Mouse (Mus musculus) WW6 (cell line): ENCODE measurements around the gene Prss35.

Source experiments
- DNase-seq: peaks from one replicate; pipeline ENCODE4 v3.0.0-alpha.2; 2013; ENCODE audit warnings: low read depth, low spot score

The Prss35 gene

GRCm38 (mm10) chr9:86734357-86734756, 9.1 kb upstream of the Prss35 start:
- DNase-seq: no peak

GRCm38 (mm10) chr9:86734795-86735194, 8.7 kb upstream of the Prss35 start:
- DNase-seq: no peak

DNA sequence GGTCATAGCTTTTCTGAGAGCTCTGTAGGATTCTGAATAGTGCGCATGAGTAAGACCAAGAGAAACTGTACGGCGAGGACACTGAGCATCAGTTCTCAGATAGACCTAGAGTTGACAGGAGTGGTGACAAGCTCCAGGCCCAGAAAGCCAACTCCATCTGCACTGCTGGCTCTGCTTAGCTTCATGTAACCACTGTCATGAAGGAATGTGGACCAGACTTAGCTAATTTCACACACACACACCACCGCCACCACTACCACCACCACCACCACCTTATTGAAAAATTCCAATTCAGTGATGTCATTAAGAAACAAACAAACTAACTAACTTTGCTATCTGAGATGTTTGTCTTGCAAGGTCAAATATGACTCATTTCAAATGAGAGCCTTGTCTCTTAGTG, 6.5 kb upstream of the Prss35 start:
- no peak for DNase-seq

- no peak for DNase-seq
Observed at GRCm38 (mm10) chr9:86738067-86738466, 5.4 kb upstream of the Prss35 start.

DNA sequence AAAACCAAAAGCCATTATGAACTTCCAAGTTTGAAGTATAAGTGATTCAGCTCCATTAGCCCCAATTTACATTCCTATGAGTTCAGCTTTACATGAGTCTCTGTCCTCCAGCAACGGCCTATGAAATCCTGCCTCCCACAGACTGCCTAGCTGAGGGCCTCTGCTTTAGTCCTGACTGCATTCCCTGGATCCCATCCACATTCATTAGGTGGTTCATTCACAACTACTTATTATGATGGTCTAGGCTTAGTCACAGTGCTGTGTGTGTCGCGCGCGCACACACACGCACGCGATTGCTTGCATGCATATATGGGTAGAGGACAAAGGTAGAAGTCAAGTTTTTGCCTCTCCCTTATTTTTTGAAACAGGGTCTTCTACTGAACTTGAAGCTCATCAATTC, 4.6 kb upstream of the Prss35 start:
- DNase-seq: no peak

- no peak for DNase-seq
Observed at GRCm38 (mm10) chr9:86739971-86740370, 3.5 kb upstream of the Prss35 start.

DNA sequence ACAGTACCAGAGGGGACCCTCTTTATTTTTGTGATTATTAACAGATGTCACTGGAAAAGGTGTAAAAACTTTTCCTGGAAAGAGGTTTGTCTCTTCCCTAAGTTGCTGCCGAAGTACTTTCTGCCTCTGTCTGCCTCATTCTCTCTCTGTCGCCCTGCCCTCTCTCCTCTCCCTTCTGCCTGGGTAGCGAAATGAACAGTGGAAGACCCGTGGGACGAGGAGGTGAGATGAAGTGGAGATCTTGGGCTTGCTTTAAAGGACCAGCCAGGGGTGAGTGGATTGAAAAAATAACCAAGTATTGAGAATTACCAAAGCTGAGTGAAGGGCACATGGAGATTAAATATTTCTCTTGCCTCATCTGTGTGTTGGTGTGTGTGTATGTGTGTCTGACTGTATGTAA, 592 bp downstream of the Prss35 start:
- no peak for DNase-seq

DNA sequence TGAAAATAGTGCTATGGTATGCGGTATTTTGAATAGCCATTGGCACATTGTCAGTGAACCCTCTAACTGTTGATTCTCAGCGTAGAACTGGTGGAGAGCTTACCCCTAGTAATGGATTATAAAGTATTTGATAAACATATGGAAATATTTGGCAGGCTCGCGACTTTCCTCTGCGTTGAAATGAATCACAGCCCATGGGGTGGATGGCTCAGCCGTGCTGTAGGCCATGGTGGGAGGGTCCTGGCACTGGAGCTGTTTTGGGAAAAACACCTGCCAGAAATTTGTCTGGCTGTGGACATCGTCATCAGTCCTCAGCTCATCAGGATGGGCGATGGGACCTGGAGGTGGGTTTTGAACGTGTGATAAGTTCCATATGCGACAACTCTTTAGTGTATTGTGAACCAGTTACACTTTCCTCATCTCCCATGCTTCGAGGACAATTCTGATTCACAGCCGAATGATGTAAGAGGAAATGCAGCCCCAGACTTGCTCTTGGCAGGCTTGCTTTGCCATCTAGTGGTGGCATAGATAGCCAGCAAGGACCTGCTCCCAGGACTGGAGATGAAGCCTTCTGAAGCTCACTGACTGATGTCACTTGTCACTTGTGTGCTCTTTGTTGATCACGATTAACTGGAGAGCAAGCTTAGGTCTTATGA, 2.6 kb downstream of the Prss35 start:
- no peak for DNase-seq

- no peak for DNase-seq
Observed at GRCm38 (mm10) chr9:86762477-86763376, 19.3 kb downstream of the Prss35 start.

DNA sequence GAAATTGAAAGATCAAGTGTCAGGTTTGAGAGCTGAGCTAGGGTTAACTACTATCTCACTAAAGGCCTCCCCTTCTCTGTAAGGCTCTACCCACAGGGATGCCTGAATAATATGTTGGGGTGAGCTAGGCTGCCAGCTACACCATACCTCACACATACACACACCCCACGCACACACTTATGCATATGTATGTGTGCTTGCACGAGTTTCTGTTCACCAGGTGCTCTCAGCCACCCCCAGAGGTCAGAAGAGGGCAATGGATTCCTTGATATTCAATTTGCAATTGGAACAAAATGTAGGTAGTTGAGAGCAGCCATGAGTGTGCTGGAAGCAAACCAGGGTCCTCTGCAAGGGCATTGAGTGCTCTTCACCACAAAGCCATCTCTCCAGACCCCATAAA, 20.6 kb downstream of the Prss35 start:
- no peak for DNase-seq

GRCm38 (mm10) chr9:86766991-86767390, 23.5 kb downstream of the Prss35 start:
- no peak for DNase-seq

- no peak for DNase-seq
Observed at GRCm38 (mm10) chr9:86772897-86773296, 29.4 kb downstream of the Prss35 start.

GRCm38 (mm10) chr9:86773996-86774395, 30.5 kb downstream of the Prss35 start:
- no peak for DNase-seq

DNA sequence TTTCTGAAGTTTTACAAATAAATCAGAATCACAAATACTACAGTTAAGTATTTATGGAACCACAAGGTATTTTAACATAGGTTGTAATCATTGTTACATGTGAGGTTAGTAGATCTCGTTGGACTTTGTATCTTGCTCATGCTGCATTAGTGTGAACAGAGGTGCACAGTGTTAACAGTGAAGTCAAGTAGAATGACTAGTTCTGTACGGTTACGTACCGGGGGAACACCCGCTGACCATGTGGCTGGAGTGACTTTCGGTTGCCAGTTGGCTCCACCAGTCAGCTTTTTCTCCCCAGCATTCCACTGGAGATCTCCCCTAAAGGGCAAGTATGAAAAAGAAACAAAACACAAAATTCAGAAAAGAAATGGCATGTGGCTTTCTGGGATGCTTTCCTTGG, 31.9 kb downstream of the Prss35 start:
- DNase-seq: no peak

DNA sequence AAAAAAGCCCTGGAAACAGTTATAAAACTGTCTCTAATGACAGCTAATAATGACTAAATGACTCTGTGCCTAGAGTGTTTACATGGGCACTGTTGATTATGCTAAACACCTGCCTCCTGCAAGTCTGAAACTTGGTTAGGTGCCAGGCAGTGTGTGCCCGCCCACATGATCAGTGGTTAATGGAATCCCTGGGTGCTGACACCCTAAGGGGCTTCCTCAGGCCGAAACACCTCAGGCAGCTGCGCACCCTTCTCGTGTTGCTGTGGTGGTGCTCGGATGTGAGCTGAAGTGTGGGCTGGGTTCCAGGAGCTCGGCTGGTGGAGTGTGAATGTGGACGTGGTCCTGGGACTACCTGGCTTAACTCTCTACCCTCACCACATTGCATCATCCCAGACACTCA, 33.9 kb downstream of the Prss35 start:
- no peak for DNase-seq

GRCm38 (mm10) chr9:86778212-86778611, 34.8 kb downstream of the Prss35 start:
- no peak for DNase-seq

GRCm38 (mm10) chr9:86781426-86781825, 38.0 kb downstream of the Prss35 start:
- DNase-seq: no peak

- no peak for DNase-seq
Observed at GRCm38 (mm10) chr9:86782836-86783235, 39.4 kb downstream of the Prss35 start.

- no peak for DNase-seq
Observed at GRCm38 (mm10) chr9:86789186-86789585, 45.7 kb downstream of the Prss35 start.

- no peak for DNase-seq
Observed at GRCm38 (mm10) chr9:86791927-86792326, 48.5 kb downstream of the Prss35 start.

DNA sequence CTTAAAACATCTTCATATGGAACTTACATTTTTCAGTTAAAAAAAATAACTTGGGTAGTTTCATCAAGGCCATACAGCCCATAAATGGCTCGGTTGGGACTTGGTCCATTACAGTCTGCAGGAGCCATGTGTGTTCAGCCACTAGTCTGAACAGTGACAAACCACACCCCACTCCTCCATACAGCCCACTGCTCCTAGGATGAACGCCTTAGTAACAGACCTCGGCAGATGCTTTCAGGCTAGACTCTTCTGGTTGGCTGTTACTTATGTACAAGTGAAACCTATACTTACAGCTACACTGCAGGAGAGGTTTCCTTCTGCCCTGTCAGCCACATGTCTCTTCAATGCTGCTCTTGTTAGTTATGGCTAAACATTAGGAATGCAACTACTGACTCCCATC, 51.8 kb downstream of the Prss35 start:
- DNase-seq: no peak

DNA sequence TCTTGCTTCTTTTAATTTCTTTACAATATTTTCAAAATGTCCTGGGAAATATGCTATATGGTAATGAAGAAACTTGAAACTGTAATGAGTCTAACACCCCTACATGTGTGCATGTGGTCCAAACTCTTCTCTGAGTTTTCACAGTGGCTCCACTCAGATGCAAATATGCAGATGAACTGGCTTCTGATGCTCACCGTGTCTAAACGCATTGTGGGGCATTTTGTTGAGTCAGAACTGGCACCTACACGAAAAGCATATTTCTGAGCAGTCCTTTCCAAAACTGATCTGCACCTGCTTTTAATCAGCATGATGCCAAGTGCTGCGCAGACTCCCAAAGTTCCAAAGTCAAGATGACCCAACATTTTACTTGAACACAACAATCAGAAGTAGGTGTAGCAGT, 54.1 kb downstream of the Prss35 start:
- DNase-seq: no peak

GRCm38 (mm10) chr9:86798129-86798528, 54.7 kb downstream of the Prss35 start:
- DNase-seq: no peak
